Mouse (Mus musculus): ENCODE results near the gene P2ry10.

DNA sequence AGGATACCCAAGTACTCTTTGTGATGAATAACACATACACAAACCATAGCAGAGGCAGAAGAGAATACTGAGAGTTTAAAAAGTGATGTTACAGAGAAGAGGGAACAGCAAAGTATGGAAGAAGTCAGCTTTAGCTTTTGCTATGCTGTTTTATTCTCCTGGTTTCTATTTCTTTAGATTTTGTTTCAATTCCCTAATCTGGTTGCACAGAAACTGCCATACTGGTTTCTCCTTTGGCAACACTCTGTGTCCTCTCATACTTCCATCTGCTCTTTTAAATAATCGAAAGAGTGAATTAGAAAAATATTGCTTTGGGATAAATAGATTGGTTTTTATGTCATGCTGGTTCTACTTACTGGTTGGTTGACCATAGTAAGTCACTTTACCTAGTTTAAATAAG lies 28.0 kb downstream of the P2ry10 start:
- TF ChIP-seq EP300 (IDR thresholded peaks at IDR 0.05; ENCODE audit: low read length): no peak
- TF ChIP-seq JUND (conservative IDR thresholded peaks at IDR 0.05; ENCODE audit: low read depth, low read length): no peak
- TF ChIP-seq CTCF (conservative IDR thresholded peaks at IDR 0.05 in 1 of 2, IDR thresholded peaks at IDR 0.05 in 1 of 2; ENCODE audit: low read depth in 2 of 2, low read length in 2 of 2): no peak
- TF ChIP-seq ZNF384 (IDR thresholded peaks at IDR 0.05; ENCODE audit: low read depth, low read length): no peak
- no peak for TF ChIP-seq KAT2A (IDR thresholded peaks at IDR 0.05; ENCODE audit: insufficient replicate concordance, low read length)
- TF ChIP-seq ETS1 (conservative IDR thresholded peaks at IDR 0.05; ENCODE audit: low read depth, low read length): no peak
- TF ChIP-seq POLR2A (IDR thresholded peaks at IDR 0.05; ENCODE audit: low read depth, low read length): no peak
- no peak for TF ChIP-seq ZC3H11A (IDR thresholded peaks at IDR 0.05; ENCODE audit: low read depth, low read length)
- TF ChIP-seq MEF2A (IDR thresholded peaks at IDR 0.05; ENCODE audit: borderline replicate concordance, low read depth, low read length): no peak
